Mouse (Mus musculus) midbrain, postnatal 0 days (tissue): Measurements from ENCODE around the gene Adat3. TPM values are rescaled to one million over a fixed set of nuclear protein-coding genes. Genes with fewer than 3 reads are reported as not detected.

Experiments used
- ATAC-seq: fragments of 200-750 bp; cut with Nextera tagmentation; 2 replicates; pipeline ENCODE4 v1.8.0; 2017; ENCODE audit warnings: moderate number of reproducible peaks, mild to moderate bottlenecking, moderate TSS enrichment, moderate library complexity; ENCODE audit not compliant: low FRiP score
- DNase-seq: peaks from one replicate; pipeline ENCODE4 v3.0.0-alpha.2; 2015; ENCODE audit warnings: low spot score
- H3K27ac ChIP-seq: fragments of 300-500 bp; sonication (generic); 2 replicates; pipeline ENCODE4 v1.5.1; 2014; ENCODE audit warnings: low read depth, mild to moderate bottlenecking, low read length, mixed read lengths
- H3K27me3 ChIP-seq: fragments of 300-500 bp; sonication (generic); 2 replicates; pipeline ENCODE4 v1.6.1; 2014; ENCODE audit warnings: low read length, control low read depth, mixed read lengths; ENCODE audit not compliant: insufficient read depth
- H3K36me3 ChIP-seq: fragments of 300-500 bp; sonication (generic); 2 replicates; pipeline ENCODE4 v1.6.1; 2014; ENCODE audit warnings: low read length, control low read depth, mixed read lengths; ENCODE audit not compliant: insufficient read depth
- H3K4me1 ChIP-seq: fragments of 300-500 bp; sonication (generic); 2 replicates; pipeline ENCODE4 v1.6.1; 2014; ENCODE audit warnings: mild to moderate bottlenecking, control low read depth, antibody characterized with exemption, low read length, mixed read lengths; ENCODE audit not compliant: insufficient read depth
- H3K4me2 ChIP-seq: fragments of 300-500 bp; sonication (generic); 2 replicates; pipeline ENCODE4 v1.6.1; 2014; ENCODE audit warnings: low read depth, mild to moderate bottlenecking, low read length, mixed read lengths; ENCODE audit not compliant: poor library complexity, severe bottlenecking
- H3K4me3 ChIP-seq: fragments of 300-500 bp; sonication (generic); 2 replicates; pipeline ENCODE4 v1.5.1; 2014; ENCODE audit warnings: low read depth, mild to moderate bottlenecking, low read length, moderate library complexity
- H3K9ac ChIP-seq: fragments of 300-500 bp; sonication (generic); replicated peaks from 2 replicates; pipeline ENCODE4 v1.6.1; 2014; ENCODE audit warnings: mild to moderate bottlenecking, low read length, moderate library complexity, mixed read lengths; ENCODE audit not compliant: poor library complexity, severe bottlenecking
- H3K9me3 ChIP-seq: fragments of 300-500 bp; sonication (generic); 2 replicates; pipeline ENCODE4 v1.6.1; 2016; ENCODE audit warnings: low read length, control low read depth
- CTCF ChIP-seq: IDR thresholded peaks from 2 replicates; pipeline ENCODE4 v1.5.1; 2016; ENCODE audit warnings: antibody characterized with exemption, mild to moderate bottlenecking
- WGBS: fragments of 180-500 bp; shearing (Covaris S2); extraction: QIAGEN DNeasy Blood & Tissue Kit; methylation state at CpG from one replicate; pipeline ENCODE4 v1.1.7; 2014; 5-methylcytosine and 5-hydroxymethylcytosine counted together
- polyA plus RNA-seq: library from polyadenylated mRNA; unstranded; fragments of >200 nt; fragmentation: Nextera tagmentation; extraction: Ambion mirVana; gene quantifications from 2 replicates; pipeline ENCODE4 v1.2.1, GENCODE M21; 2015
- total RNA-seq: library from RNA; depleted of rRNA; stranded (reverse); fragments of >200 nt; gene quantifications from 2 replicates; pipeline ENCODE4 v1.2.3, GENCODE M21; 2014

Adat3 gene
- total and polyA plus RNA-seq, 2 experiments from 2014 or later: 4.9 to 6.2 TPM

DNA sequence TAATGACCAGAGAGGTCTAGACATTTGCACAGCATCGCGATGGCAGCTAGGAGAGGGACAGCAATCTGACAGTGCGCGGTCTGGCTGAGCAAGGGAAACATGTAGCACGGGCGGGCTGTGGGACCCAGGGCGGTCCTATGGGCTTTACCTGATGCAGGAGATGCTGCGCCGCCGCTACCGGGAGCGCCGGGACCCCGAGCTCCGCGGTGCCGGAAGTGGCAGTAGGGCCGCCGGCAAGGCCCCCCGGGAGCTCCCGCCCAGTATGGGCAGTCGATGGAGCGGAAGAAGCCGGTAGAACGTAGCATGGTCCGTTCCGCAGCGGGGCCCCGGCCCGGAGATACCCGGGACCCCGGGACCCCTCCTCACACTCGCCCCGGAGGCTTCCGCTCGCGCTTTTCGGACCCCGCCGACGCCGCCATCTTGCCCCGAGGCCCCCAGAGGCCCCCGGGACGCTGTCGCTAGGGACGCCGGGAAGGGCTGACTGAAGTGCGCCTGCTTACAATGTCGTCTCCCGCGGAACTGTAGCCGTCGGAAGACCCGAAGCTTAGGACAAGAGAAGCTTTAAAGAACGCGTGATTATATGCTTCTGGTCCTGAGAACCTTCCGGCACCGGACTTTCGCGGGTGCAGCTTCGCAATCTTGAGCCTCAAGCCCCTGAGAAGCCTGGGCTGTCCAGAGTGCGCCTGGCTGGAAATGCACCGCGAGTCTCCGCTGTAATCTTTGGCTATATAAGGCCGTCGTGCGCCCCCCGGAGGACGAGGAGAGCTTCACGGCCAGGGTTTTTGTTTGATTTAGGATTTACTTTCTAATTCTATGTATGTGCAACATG is 41.4 kb upstream of the Adat3 start, which contains the start of gene Rexo1:
Gene Rexo1 (minus strand): TSS at position 445 of the 829 bp plus-strand sequence.
- WGBS: under 1% methylated on average over 70 of the region's 72 CpGs
- H3K9me3 ChIP-seq: no peaks in the 10 kb centered on the region
- H3K27me3 ChIP-seq: no peaks in the 10 kb centered on the region
- ATAC-seq (peak; percentile 75), DNase-seq (peak; percentile 97)
- H3K4me3 ChIP-seq: peak within 1 kb of the TSS; percentile 86
- peaks cover 10% of the 10 kb centered on the region for H3K4me1 ChIP-seq
- peak within 1 kb of the TSS; percentile 90 for H3K4me2 ChIP-seq
- H3K27ac ChIP-seq: peak within 1 kb of the TSS; percentile 94
- TF ChIP-seq CTCF: peak; percentile 87
- H3K9ac ChIP-seq: peak within 1 kb of the TSS; percentile 92
- 0 out of 2 replicates have a peak, but pooled peaks cover 2% of the 10 kb centered on the region for H3K36me3 ChIP-seq

DNA sequence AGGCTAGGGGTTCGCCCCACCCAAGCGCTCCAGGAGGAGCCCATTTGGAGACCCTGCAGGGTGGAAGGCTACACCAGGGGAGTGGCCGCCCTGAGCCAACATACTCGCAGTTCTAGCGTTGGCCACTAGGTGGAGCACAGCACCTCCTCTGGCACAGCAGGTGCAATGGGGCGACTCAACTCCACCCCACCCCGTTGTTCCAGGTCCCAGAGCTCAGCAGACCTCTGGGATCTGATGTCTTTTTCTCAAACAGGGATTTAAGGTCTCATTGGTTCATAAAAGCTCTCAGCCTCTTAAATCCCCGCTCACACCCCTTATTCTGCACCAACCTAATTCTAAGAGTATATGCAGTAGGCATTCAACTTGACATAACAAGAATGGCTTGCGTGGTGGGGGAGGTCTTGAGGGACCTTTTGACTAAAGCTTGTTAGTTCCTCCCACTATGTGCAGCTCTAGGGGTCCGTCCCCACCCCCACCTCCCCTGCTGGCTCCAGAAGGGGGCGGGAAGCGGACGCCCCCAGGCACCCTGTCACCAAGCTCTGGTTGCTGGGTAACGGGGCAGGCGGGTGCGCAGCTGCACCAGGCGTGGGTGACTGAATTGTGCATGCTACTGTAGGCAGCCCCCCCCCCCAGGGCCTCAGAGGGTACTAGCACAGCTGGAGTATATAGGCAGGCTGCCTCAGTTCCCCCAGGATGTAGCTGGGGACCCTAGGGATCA is 36.1 kb upstream of the Adat3 start:
- ATAC-seq (peak; percentile 49), DNase-seq (peak; percentile 77)
- Histone ChIP-seq H3K36me3 (peaks cover 18% of the 10 kb centered on the region), H3K4me3 (no peak overlapping the region), H3K9me3 (no peaks in the 10 kb centered on the region), H3K27me3 (no peaks in the 10 kb centered on the region), H3K4me1 (peaks cover 11% of the 10 kb centered on the region), H3K4me2 (peak overlapping the region; percentile 39), H3K27ac (peak overlapping the region; percentile 65), H3K9ac (0 out of 2 replicates have a peak overlapping the region, but pooled peaks have one; percentile 0)
- TF ChIP-seq CTCF: peak; percentile 96
- WGBS: 8% methylated on average over 17 of the region's 17 CpGs

DNA sequence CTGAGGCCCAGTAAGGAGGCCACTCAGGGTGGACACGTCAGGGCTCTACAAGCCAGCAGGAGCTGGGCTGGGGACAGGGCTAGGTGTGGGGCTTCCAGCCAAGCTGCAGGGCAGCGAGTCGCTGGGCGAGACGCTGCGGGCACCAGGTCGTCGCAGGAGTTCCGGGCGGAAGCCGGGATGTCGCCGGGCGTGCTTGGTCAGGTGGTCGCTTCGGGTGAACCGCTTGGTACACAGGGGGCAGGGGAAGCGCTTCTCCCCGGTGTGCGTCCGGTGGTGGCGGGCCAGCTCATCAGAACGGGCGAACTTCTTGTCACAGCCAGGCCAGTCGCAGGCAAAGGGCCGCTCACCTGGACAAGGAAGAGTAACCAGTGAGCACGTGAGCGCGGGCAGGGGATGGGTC is 33.8 kb upstream of the Adat3 start:
- Histone ChIP-seq H3K4me2 (no peak overlapping the region), H3K9me3 (no peaks in the 10 kb centered on the region), H3K4me3 (no peak overlapping the region), H3K9ac (no peak overlapping the region), H3K27me3 (no peaks in the 10 kb centered on the region), H3K27ac (no peak overlapping the region), H3K4me1 (peaks cover 11% of the 10 kb centered on the region), H3K36me3 (peaks cover 18% of the 10 kb centered on the region)
- DNase-seq: no peak
- TF ChIP-seq CTCF: no peak
- ATAC-seq: no peak
- 95% methylated on average over 29 of the region's 29 CpGs for WGBS

DNA sequence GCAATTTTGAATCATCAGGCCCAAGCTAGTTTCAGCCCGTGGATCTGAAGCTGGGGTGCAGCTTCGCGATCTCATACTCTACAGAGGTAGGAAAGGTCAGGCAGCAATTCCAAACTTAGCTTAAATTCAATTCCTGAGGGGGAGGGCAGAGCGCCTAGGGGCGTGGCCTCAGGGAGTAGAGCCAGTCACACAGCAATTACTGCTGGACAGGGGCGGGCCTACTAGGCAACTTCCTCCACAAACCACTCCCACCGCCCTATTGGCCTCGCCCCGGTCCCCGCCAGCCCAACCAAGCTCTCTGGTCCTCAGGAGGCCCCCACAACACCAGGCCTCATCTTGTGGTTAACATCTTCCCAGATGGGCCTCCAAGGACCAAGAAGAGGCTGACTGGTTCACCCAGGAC is 33.0 kb upstream of the Adat3 start:
- WGBS: 34% methylated on average over 10 of the region's 10 CpGs
- no peaks in the 10 kb centered on the region for H3K9me3 ChIP-seq
- no peak overlapping the region for H3K4me2 ChIP-seq
- no peak overlapping the region for H3K4me3 ChIP-seq
- H3K4me1 ChIP-seq: peaks cover 11% of the 10 kb centered on the region
- TF ChIP-seq CTCF: no peak
- no peaks in the 10 kb centered on the region for H3K27me3 ChIP-seq
- ATAC-seq (no peak), DNase-seq (no peak)
- H3K27ac ChIP-seq: no peak overlapping the region
- no peak overlapping the region for H3K9ac ChIP-seq
- H3K36me3 ChIP-seq: peaks cover 18% of the 10 kb centered on the region

DNA sequence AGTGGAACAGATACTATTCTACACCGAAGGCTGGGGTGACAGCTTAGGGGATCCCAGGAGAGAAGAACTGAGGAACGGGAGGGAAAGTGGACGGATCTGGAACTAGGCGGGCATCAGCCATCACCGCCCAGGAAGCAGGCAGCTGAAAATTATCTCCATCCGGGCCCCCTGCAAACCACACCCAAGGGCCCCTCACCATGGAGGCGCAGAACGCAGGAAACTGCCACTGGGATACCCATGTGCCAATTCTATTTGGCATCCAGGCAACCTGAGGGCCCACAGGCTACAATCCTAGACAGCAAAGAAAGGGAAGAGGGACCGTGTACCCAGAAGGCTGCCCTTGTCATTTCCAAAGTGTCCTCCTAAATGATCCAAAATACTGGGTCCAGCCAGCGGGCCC is 32.3 kb upstream of the Adat3 start:
- Histone ChIP-seq H3K36me3 (peaks cover 18% of the 10 kb centered on the region), H3K27ac (no peak overlapping the region), H3K27me3 (no peaks in the 10 kb centered on the region), H3K9me3 (no peaks in the 10 kb centered on the region), H3K4me2 (no peak overlapping the region), H3K4me3 (no peak overlapping the region), H3K4me1 (peaks cover 13% of the 10 kb centered on the region), H3K9ac (0 out of 2 replicates have a peak overlapping the region, but pooled peaks have one; percentile 19)
- no peak for DNase-seq
- no peak for ATAC-seq
- WGBS: 89% methylated on average over 10 of the region's 10 CpGs
- no peak for TF ChIP-seq CTCF
